Mouse (Mus musculus) lung, postnatal 0 days (tissue): ENCODE measurements around the gene Gm35315. TPM values are rescaled to one million over a fixed set of nuclear protein-coding genes. Genes with fewer than 3 reads are reported as not detected.

ENCODE experiments used
- ATAC-seq: fragments of 200-750 bp; cut with Nextera tagmentation; 2 replicates; pipeline ENCODE4 v1.8.0; 2017; ENCODE audit warnings: moderate library complexity
- DNase-seq: peaks from one replicate; pipeline ENCODE4 v3.0.0-alpha.2; 2016; ENCODE audit warnings: low spot score
- H3K27ac ChIP-seq: fragments of 300-500 bp; sonication (generic); 2 replicates; pipeline ENCODE4 v1.5.1; 2014; ENCODE audit warnings: antibody characterized with exemption, mild to moderate bottlenecking, low read length, mixed read lengths
- H3K27me3 ChIP-seq: fragments of 300-500 bp; sonication (generic); replicated peaks from 2 replicates; pipeline ENCODE4 v1.6.1; 2014; ENCODE audit warnings: low read length, mixed read lengths; ENCODE audit not compliant: insufficient read depth
- H3K36me3 ChIP-seq: fragments of 300-500 bp; sonication (generic); 2 replicates; pipeline ENCODE4 v1.6.1; 2014; ENCODE audit warnings: low read length, mixed read lengths; ENCODE audit not compliant: insufficient read depth
- H3K4me1 ChIP-seq: fragments of 300-500 bp; sonication (generic); 2 replicates; pipeline ENCODE4 v1.6.1; 2014; ENCODE audit warnings: antibody characterized with exemption, low read depth, low read length, mixed read lengths; ENCODE audit not compliant: insufficient read depth
- H3K4me2 ChIP-seq: fragments of 300-500 bp; sonication (generic); replicated peaks from 2 replicates; pipeline ENCODE4 v1.6.1; 2014; ENCODE audit warnings: low read depth, mild to moderate bottlenecking, low read length, moderate library complexity, mixed read lengths
- H3K4me3 ChIP-seq: fragments of 300-500 bp; sonication (generic); 2 replicates; pipeline ENCODE4 v1.5.1; 2014; ENCODE audit warnings: low read depth, low read length
- H3K9ac ChIP-seq: fragments of 300-500 bp; sonication (generic); replicated peaks from 2 replicates; pipeline ENCODE4 v1.6.1; 2014; ENCODE audit warnings: low read depth, mild to moderate bottlenecking
- H3K9me3 ChIP-seq: fragments of 300-500 bp; sonication (generic); 2 replicates; pipeline ENCODE4 v1.6.1; 2016; ENCODE audit warnings: low read length, mixed read lengths
- CTCF ChIP-seq: IDR thresholded peaks from 2 replicates; pipeline ENCODE4 v1.5.1; 2016; ENCODE audit warnings: antibody characterized with exemption, mild to moderate bottlenecking
- EP300 ChIP-seq: IDR thresholded peaks from 2 replicates; pipeline ENCODE4 v1.6.1; 2016; ENCODE audit warnings: antibody characterized with exemption, mild to moderate bottlenecking, control low read depth
- WGBS: fragments of 180-500 bp; shearing (Covaris S2); extraction: QIAGEN DNeasy Blood & Tissue Kit; methylation state at CpG from one replicate; pipeline ENCODE4 v1.1.7; 2014; 5-methylcytosine and 5-hydroxymethylcytosine counted together
- polyA plus RNA-seq: library from polyadenylated mRNA; unstranded; fragments of >200 nt; fragmentation: Nextera tagmentation; extraction: Ambion mirVana; gene quantifications from 2 replicates; pipeline ENCODE4 v1.2.1, GENCODE M21; 2015

The Gm35315 gene
- polyA plus RNA-seq, 1 experiment from 2014 or later = 0.26 TPM

DNA sequence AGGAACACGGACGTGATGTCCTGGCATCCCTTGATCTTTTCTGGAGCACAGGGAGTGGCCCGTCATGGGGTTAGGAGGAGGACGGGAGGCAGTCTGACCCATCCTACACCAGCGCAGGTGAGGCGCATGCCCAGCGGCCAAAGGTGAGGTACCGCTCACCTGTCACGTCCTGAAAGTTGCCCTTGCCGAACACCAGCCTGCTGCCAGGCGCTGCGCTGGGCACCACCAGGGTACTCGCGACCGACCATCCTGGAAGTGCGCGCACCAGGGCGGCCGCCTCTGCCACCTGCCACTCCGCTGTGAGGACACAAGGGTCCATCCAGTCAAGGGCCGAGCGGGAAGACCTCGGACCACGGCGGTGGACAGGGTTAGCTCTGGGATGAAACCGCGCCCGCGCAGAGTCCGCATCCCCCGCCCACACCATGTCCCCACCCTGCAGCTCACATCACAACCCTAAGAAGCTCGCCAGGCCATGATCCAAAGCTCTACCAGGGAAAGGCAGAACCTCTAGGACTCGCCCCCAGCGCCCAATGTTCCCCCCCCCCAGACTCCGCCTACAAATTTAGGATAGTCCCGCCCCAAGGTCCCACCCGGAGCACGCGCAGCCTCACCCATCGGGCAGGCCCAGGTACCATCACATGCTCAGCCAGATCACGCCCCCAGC, 12.8 kb upstream of the Gm35315 start:
- peak overlapping the region; percentile 78 for H3K4me3 ChIP-seq
- peak overlapping the region; percentile 96 for H3K27ac ChIP-seq
- H3K9me3 ChIP-seq = no peaks in the 10 kb centered on the region
- WGBS = 14% methylated on average over 41 of the region's 41 CpGs
- H3K9ac ChIP-seq = peak overlapping the region; percentile 74
- H3K4me1 ChIP-seq = peaks cover 8% of the 10 kb centered on the region
- peak overlapping the region; percentile 61 for H3K4me2 ChIP-seq
- H3K27me3 ChIP-seq = no peaks in the 10 kb centered on the region
- TF ChIP-seq CTCF (no peak), EP300 (no peak)
- ATAC-seq (peak; percentile 54), DNase-seq (peak; percentile 84)
- H3K36me3 ChIP-seq = peaks cover 20% of the 10 kb centered on the region

DNA sequence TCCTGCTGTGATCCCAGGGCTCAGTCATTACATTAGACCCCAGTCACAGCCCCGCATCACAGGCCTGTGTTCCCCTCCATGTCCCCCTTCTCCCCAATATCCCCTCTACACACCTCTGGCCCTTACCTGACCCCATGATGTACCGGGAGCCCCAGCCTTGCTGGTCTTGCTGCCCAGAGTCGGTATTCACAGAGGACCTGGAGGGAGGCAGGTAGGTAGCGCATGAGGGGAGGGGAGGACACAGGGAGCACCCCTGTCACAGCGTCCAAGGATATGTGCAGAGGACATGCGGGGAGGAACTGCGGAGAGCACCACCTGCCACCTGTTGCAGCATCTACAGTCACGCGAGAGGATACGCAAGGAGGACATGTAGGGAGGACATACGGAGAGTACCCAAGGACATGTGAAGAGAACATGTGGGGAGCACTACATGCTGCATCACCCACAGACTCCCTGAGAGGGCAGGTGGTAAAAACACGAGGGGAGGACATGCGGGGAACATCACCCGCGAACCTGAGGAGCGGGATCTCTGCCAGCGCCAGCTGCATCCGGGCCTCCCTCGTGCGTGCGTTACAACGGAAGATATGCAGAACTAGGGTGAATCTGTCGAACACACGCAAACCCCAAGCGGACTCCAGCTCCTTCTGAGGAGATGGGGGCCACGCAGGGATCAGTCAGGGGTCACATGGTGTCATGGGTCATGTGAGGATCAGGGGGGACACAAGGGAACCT, 12.1 kb upstream of the Gm35315 start:
- peaks cover 20% of the 10 kb centered on the region for H3K36me3 ChIP-seq
- no peaks in the 10 kb centered on the region for H3K9me3 ChIP-seq
- H3K4me2 ChIP-seq = peak overlapping the region; percentile 61
- peak overlapping the region; percentile 74; the same call in 1 of the 2 replicates for H3K9ac ChIP-seq
- no peak for TF ChIP-seq CTCF
- no peak for TF ChIP-seq EP300
- H3K4me3 ChIP-seq = peak overlapping the region; percentile 78
- H3K27me3 ChIP-seq = no peaks in the 10 kb centered on the region
- ATAC-seq = no peak
- no peak for DNase-seq
- WGBS = 93% methylated on average over 26 of the region's 26 CpGs
- peaks cover 15% of the 10 kb centered on the region for H3K4me1 ChIP-seq
- H3K27ac ChIP-seq = no peak overlapping the region

GRCm38 (mm10) chr5:110104616-110105380, 10.6 kb upstream of the Gm35315 start:
- H3K4me1 ChIP-seq = peaks cover 14% of the 10 kb centered on the region
- H3K27ac ChIP-seq = no peak overlapping the region
- 94% methylated on average over 36 of the region's 36 CpGs for WGBS
- no peak overlapping the region for H3K9ac ChIP-seq
- H3K4me2 ChIP-seq = no peak overlapping the region
- H3K9me3 ChIP-seq = no peaks in the 10 kb centered on the region
- DNase-seq (no peak), ATAC-seq (no peak)
- no peaks in the 10 kb centered on the region for H3K27me3 ChIP-seq
- H3K4me3 ChIP-seq = no peak overlapping the region
- TF ChIP-seq CTCF (no peak), EP300 (no peak)
- peaks cover 20% of the 10 kb centered on the region for H3K36me3 ChIP-seq

DNA sequence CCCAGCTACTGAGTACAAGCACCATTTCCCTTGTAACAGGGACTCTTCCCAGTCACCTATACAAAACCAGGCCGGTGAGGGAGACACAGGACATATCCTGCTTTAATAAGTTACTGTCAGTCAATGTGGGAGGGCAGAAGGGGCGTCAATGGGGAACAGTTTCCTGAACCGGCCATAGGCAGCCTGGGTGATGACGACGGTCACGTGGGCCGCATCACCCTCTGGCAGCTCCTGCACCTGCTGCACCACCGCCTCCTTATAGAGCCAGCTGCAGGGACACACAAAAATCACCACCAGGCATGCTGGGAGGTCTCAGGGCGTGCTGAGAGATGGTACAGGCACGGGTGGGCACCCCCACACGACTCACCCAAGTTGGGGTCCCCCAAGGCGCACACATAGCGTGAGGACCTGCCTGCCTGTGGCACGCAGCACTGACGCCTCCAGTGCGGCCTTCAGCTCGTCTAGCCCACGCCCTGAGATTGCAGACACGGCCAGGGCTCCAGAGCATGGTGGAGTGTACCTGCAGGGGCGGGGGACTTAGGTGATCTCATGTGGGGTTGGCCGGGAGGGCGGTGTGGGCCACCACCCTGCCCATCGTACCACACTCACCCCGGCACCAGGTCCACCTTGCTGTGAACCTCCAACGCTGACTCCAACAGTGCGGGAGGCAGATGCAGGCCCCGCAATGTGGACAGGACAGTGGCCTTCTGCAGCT, 9.8 kb upstream of the Gm35315 start:
- Histone ChIP-seq H3K36me3 (peaks cover 20% of the 10 kb centered on the region), H3K4me1 (peaks cover 14% of the 10 kb centered on the region), H3K4me3 (no peak overlapping the region), H3K27ac (no peak overlapping the region), H3K9me3 (no peaks in the 10 kb centered on the region), H3K4me2 (no peak overlapping the region), H3K9ac (no peak overlapping the region), H3K27me3 (no peaks in the 10 kb centered on the region)
- ATAC-seq (no peak), DNase-seq (no peak)
- WGBS = 96% methylated on average over 27 of the region's 27 CpGs
- TF ChIP-seq CTCF = no peak
- no peak for TF ChIP-seq EP300

DNA sequence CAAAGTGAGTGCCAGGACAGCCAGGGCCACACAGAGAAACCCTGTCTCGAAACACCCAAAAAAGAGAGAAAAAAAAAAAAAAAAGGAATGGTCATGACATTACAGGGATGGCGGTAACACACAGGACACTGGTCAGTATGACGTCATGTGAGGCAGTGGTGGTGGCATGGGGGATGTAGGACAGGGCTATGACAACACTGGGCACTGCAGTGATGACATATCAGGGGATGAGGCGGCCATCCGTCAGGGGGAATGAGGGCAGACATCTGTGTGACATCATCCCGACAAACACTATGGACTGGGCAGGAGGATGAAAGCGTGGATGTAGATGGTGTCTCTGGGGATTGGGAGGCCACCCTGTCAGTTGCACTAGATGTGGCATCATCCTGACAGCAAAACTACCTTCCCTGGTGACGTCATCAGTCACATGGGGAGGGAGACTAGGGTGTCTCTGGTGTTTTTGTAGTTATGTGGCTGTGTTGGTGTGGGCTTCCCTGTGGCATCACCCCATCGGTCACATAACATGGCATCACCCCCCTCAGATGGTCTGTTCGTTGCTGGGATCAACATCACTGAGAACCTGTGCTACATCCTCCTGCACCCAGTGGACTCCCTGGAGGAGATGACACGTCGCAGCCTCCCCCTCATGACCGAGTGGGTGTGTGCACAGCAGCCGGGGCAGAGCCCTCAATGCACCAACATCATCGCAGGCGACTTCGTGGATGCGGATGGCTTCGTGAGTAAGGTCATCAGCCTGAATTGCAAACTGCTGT, 8.8 kb upstream of the Gm35315 start:
- Histone ChIP-seq H3K4me3 (no peak overlapping the region), H3K36me3 (peaks cover 20% of the 10 kb centered on the region), H3K4me1 (peaks cover 14% of the 10 kb centered on the region), H3K9ac (no peak overlapping the region), H3K4me2 (no peak overlapping the region), H3K27me3 (no peaks in the 10 kb centered on the region), H3K27ac (no peak overlapping the region), H3K9me3 (no peaks in the 10 kb centered on the region)
- ATAC-seq (no peak), DNase-seq (no peak)
- no peak for TF ChIP-seq CTCF
- TF ChIP-seq EP300 = no peak
- 92% methylated on average over 19 of the region's 19 CpGs for WGBS
